Comparison of ENCODE assay signal across 10 mouse cellular contexts in genomic region chr2:172132623-172133332, GRCm38 (mm10).
DNase-seq lines count a peak whose midpoint lies in the region; ATAC-seq lines count a peak whose summit lies in the region.
"Had no signal": no experiment of that assay in that cellular context is flagged by ENCODE, and none has a peak within 500 bp of the region (broad histone marks: within the 10 kb centered on the region; RNA-seq: fewer than 3 reads in every experiment).

No protein-coding gene starts in this region.

- no peak overlapping the region for H3K27ac ChIP-seq in forebrain, embryonic 15.5 days (replicated peaks)
- no peak overlapping the region for H3K27ac ChIP-seq in forebrain, embryonic 10.5 days
- H3K27ac ChIP-seq in midbrain, embryonic 14.5 days (replicated peaks; ENCODE audit: low read depth, low read length), result no peak overlapping the region; the same call in 1 of the 2 replicates
- no peak overlapping the region for H3K27ac ChIP-seq in midbrain, embryonic 11.5 days (ENCODE audit: low read depth, low read length)
- H3K27ac ChIP-seq in forebrain, embryonic 16.5 days (ENCODE audit: low read length), result no peak overlapping the region; the same call in 1 of the 2 replicates

- peak; percentile 58 for ATAC-seq in forebrain, embryonic 15.5 days (replicated peaks)
- ATAC-seq in midbrain, embryonic 14.5 days (ENCODE audit: low FRiP score, low TSS enrichment), result no peak
- ATAC-seq in midbrain, embryonic 11.5 days (ENCODE audit: low FRiP score), result no peak
- ATAC-seq in forebrain, embryonic 16.5 days, result peak; percentile 69

- no peaks in the 10 kb centered on the region for H3K36me3 ChIP-seq in forebrain, embryonic 15.5 days
- H3K36me3 ChIP-seq in forebrain, embryonic 10.5 days (replicated peaks), result no peaks in the 10 kb centered on the region
- no peaks in the 10 kb centered on the region for H3K36me3 ChIP-seq in midbrain, embryonic 14.5 days (ENCODE audit: control insufficient read depth, insufficient read depth, low read length)
- H3K36me3 ChIP-seq in midbrain, embryonic 11.5 days (ENCODE audit: control insufficient read depth, insufficient read depth, low read length), result no peaks in the 10 kb centered on the region
- no peaks in the 10 kb centered on the region for H3K36me3 ChIP-seq in forebrain, embryonic 16.5 days (ENCODE audit: control insufficient read depth, insufficient read depth)

- H3K9ac ChIP-seq in forebrain, embryonic 15.5 days (replicated peaks), result no peak overlapping the region
- no peak overlapping the region for H3K9ac ChIP-seq in midbrain, embryonic 14.5 days (replicated peaks; ENCODE audit: low read length)
- no peak overlapping the region for H3K9ac ChIP-seq in midbrain, embryonic 11.5 days (ENCODE audit: low read length)
- H3K9ac ChIP-seq in forebrain, embryonic 16.5 days (replicated peaks; ENCODE audit: low read depth, low read length), result no peak overlapping the region

- no peak for DNase-seq in forebrain, embryonic 10.5 days (ENCODE audit: extremely low spot score, low spot score)
- peak; percentile 66 for DNase-seq in midbrain, embryonic 14.5 days
- no peak for DNase-seq in midbrain, embryonic 11.5 days (ENCODE audit: low spot score, missing footprints)
- DNase-seq in right cerebral cortex, postnatal 25 days, result peak; percentile 42
- no peak for DNase-seq in adrenal gland, adult 2 months
- DNase-seq in thymus, postnatal 0 days (ENCODE audit: low spot score), result no peak
- DNase-seq: heart, postnatal 14 days; kidney, postnatal 14 days had no signal

- H3K4me3 ChIP-seq in forebrain, embryonic 15.5 days, result no peak overlapping the region
- H3K4me3 ChIP-seq in forebrain, embryonic 10.5 days, result no peak overlapping the region
- H3K4me3 ChIP-seq in midbrain, embryonic 14.5 days (replicated peaks; ENCODE audit: low read depth, low read length), result no peak overlapping the region
- H3K4me3 ChIP-seq in midbrain, embryonic 11.5 days (ENCODE audit: low read depth, low read length), result no peak overlapping the region
- no peak overlapping the region for H3K4me3 ChIP-seq in forebrain, embryonic 16.5 days (replicated peaks; ENCODE audit: low read length)

- 55% methylated on average over 15 of the region's 15 CpGs for WGBS in forebrain, embryonic 15.5 days
- WGBS in forebrain, embryonic 10.5 days, result 86% methylated on average over 15 of the region's 15 CpGs
- 74% methylated on average over 15 of the region's 15 CpGs for WGBS in midbrain, embryonic 14.5 days
- 82% methylated on average over 15 of the region's 15 CpGs for WGBS in midbrain, embryonic 11.5 days
- 46% methylated on average over 15 of the region's 15 CpGs for WGBS in forebrain, embryonic 16.5 days

- H3K4me1 ChIP-seq in forebrain, embryonic 15.5 days, result peaks cover 7% of the 10 kb centered on the region; the same call in 1 of the 2 replicates
- no peaks in the 10 kb centered on the region for H3K4me1 ChIP-seq in forebrain, embryonic 10.5 days
- H3K4me1 ChIP-seq in midbrain, embryonic 14.5 days (ENCODE audit: control insufficient read depth, insufficient read depth, low read length), result no peaks in the 10 kb centered on the region
- no peaks in the 10 kb centered on the region for H3K4me1 ChIP-seq in midbrain, embryonic 11.5 days (ENCODE audit: control insufficient read depth, insufficient read depth, low read length)
- peaks cover 7% of the 10 kb centered on the region for H3K4me1 ChIP-seq in forebrain, embryonic 16.5 days (replicated peaks; ENCODE audit: control insufficient read depth, insufficient read depth, low read length)

- H3K4me2 ChIP-seq in forebrain, embryonic 15.5 days (replicated peaks), result no peak overlapping the region
- H3K4me2 ChIP-seq in midbrain, embryonic 14.5 days (ENCODE audit: low read length), result no peak overlapping the region
- H3K4me2 ChIP-seq in midbrain, embryonic 11.5 days, result no peak overlapping the region
- H3K4me2 ChIP-seq in forebrain, embryonic 16.5 days (ENCODE audit: low read length), result no peak overlapping the region

- H3K27me3 ChIP-seq in forebrain, embryonic 15.5 days, result no peaks in the 10 kb centered on the region
- H3K27me3 ChIP-seq in forebrain, embryonic 10.5 days (ENCODE audit: poor library complexity, severe bottlenecking), result no peaks in the 10 kb centered on the region
- no peaks in the 10 kb centered on the region for H3K27me3 ChIP-seq in midbrain, embryonic 14.5 days (ENCODE audit: control insufficient read depth, insufficient read depth, low read length)
- no peaks in the 10 kb centered on the region for H3K27me3 ChIP-seq in midbrain, embryonic 11.5 days (ENCODE audit: control insufficient read depth, insufficient read depth, low read length)
- no peaks in the 10 kb centered on the region for H3K27me3 ChIP-seq in forebrain, embryonic 16.5 days (replicated peaks; ENCODE audit: control insufficient read depth, insufficient read depth, low read length)

- H3K9me3 ChIP-seq in forebrain, embryonic 15.5 days, result no peaks in the 10 kb centered on the region
- no peaks in the 10 kb centered on the region for H3K9me3 ChIP-seq in forebrain, embryonic 10.5 days
- H3K9me3 ChIP-seq in midbrain, embryonic 14.5 days (ENCODE audit: control insufficient read depth, low read length), result no peaks in the 10 kb centered on the region
- H3K9me3 ChIP-seq in midbrain, embryonic 11.5 days (ENCODE audit: control insufficient read depth, low read length), result no peaks in the 10 kb centered on the region
- H3K9me3 ChIP-seq in forebrain, embryonic 16.5 days (ENCODE audit: control insufficient read depth, low read length), result no peaks in the 10 kb centered on the region

Comparison
In these comparisons a context has a peak if more than half of its experiments do, and no peak if none do; other contexts are left out.
1. DNase-seq: peak in midbrain, embryonic 14.5 days (single experiment) and right cerebral cortex, postnatal 25 days (single experiment); none in forebrain, embryonic 10.5 days (single experiment), midbrain, embryonic 11.5 days (single experiment), adrenal gland, adult 2 months (single experiment) and thymus, postnatal 0 days (single experiment).
2. ATAC-seq: peak in forebrain, embryonic 15.5 days (single experiment) and forebrain, embryonic 16.5 days (single experiment); none in midbrain, embryonic 14.5 days (single experiment) and midbrain, embryonic 11.5 days (single experiment).